Mouse (Mus musculus): ENCODE measurements at regions not wholly inside any gene's neighbourhood (a gene's known extent, or its start where the extent isn't known, plus 50 kb on each side); places are given as distances from the start of the nearest gene placed in this dataset.

DNA sequence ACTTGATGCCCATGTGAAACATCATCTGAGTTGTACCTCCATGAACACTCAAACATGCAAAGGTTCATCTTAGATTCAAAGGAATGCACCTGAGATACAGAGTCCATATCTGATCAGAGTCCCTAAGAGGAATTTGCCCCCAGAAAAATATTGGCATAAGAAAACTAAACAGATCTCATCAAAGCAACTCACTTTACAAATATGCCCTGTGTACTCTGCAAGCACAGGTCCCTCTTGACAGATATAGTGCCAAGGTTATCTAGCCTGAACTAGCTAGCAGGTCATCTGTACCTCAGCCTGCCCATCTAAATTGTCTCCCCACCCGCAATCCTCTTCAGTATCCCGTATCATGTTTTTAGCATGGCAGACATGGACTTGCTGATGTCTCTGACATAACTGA is 64.0 kb upstream of the Gm9747 start:
- TF ChIP-seq CTCF (IDR thresholded peaks at IDR 0.05; ENCODE audit: low read depth) (no peak), EP300 (IDR thresholded peaks at IDR 0.05; ENCODE audit: low read depth) (no peak)
